Mouse (Mus musculus) cortical plate, adult 2 months (tissue): Measurements from ENCODE around the gene Zfp273. TPM values are rescaled to one million over a fixed set of nuclear protein-coding genes. Genes with fewer than 3 reads are reported as not detected.
A peak's percentile ranks its signal among the peaks of the same experiment; 100 is the strongest.
"Not testable (repeated sequence)": the region's sequence is repeated elsewhere in the genome, so short reads cannot be mapped to it uniquely, and the experiment has no call there.

ENCODE experiments used
- H3K27ac ChIP-seq: fragments of 200-500 bp; 2 replicates; pipeline ENCODE4 v1.5.1; 2012; ENCODE audit warnings: low read length, control low read depth, inconsistent platforms; ENCODE audit not compliant: insufficient read depth
- H3K4me1 ChIP-seq: fragments of 200-500 bp; 2 replicates; pipeline ENCODE4 v1.6.1; 2011; ENCODE audit warnings: low read length; ENCODE audit not compliant: control insufficient read depth, insufficient read depth
- H3K4me3 ChIP-seq: fragments of 200-500 bp; 2 replicates; pipeline ENCODE4 v1.5.1; 2011; ENCODE audit warnings: mild to moderate bottlenecking, low read length, control low read depth; ENCODE audit not compliant: insufficient read depth
- CTCF ChIP-seq: fragments of 200-500 bp; IDR thresholded peaks from 2 replicates; pipeline ENCODE4 v1.5.1; 2011; ENCODE audit warnings: mild to moderate bottlenecking, control low read depth, low read length; ENCODE audit not compliant: insufficient read depth; ENCODE audit errors: extremely low read depth
- POLR2A ChIP-seq: fragments of 200-500 bp; IDR thresholded peaks from 2 replicates; pipeline ENCODE4 v1.6.1; 2011; ENCODE audit warnings: mild to moderate bottlenecking, low read length, control low read depth; ENCODE audit not compliant: insufficient read depth; ENCODE audit errors: extremely low read depth
- polyA plus RNA-seq: library from polyadenylated mRNA; depleted of rRNA; stranded (reverse); fragments of >200 nt; gene quantifications from 2 replicates; pipeline ENCODE4 v1.2.3, GENCODE M21; 2012; rRNA removed

Gene Zfp273
- 4.4 and 5.8 TPM in 2 replicates for polyA plus RNA-seq

- TF ChIP-seq CTCF, result no peak
- TF ChIP-seq POLR2A, result peak; percentile 40; the same call in 1 of the 2 replicates
- peak within 1 kb of the TSS; percentile 85 for H3K27ac ChIP-seq
Observed at GRCm38 (mm10) chr13:67813710-67814660, at the start of gene Zfp273. Zfp273 (plus strand) TSS chr13:67813740.

DNA sequence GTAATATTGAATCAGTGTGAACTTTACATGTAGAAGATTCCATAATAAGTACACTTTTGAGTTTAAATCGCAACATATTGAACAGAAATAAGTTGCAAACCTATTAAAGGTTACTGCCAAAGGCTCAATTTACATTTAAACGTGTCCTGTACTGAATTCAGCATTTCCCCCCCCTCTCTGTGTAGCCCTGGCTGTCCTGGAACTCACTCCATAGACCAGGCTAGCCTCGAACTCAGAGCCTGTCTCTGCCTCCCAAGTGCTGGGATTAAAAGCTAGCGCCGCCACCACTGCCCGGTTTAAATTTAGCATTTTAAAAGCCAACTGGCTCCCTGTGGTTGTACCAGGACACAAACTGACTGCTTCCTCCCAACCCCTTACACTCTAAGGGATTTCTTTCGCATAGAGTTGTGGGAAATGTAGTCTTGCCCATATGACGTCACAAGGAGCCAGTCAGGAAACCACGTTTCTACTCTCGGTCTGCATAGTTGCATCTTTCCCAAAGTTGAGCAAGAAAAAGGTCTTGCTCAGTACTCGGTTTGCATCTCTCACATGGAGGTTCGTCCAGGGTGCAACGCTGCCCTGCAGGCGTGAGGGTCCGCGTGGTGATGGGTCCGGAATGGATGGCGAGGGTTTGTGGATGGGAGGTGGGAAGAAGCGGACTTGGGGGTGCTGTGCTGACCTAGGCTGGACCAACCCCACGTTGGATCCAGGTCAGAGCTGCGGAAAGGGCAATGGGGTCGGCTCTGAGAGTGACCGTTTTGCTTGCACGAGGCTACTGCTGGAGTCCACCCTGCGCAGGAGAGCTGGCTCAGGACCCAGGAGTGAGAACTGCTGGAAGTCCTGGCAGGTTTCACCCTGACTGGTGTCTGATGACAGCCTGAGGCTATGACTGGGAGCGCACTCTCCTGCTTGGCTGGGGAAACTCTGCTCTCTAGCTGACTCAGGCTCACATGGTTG is 34.0 kb upstream of the Zfp273 start, which contains the start of gene Zfp493:
Gene Zfp493, plus strand, starts transcription at position 429 of the 957 bp plus-strand sequence.
- Histone ChIP-seq H3K27ac (no peak within 1 kb of the TSS), H3K4me1 (no peaks in the 10 kb centered on the region), H3K4me3 (peak within 1 kb of the TSS; percentile 57)
- TF ChIP-seq CTCF (no peak), POLR2A (0 out of 2 replicates have a peak, but pooled peaks have one; percentile 38)

More at GRCm38 (mm10) chr13:67813710-67814660, at the start of gene Zfp273:
- H3K4me3 ChIP-seq, result peak within 1 kb of the TSS; percentile 95
- H3K4me1 ChIP-seq, result no peaks in the 10 kb centered on the region

GRCm38 (mm10) chr13:67791921-67792455 is 21.6 kb upstream of the Zfp273 start:
- H3K27ac ChIP-seq, result no peak overlapping the region
- no peaks in the 10 kb centered on the region for H3K4me1 ChIP-seq
- TF ChIP-seq POLR2A (no peak), CTCF (no peak)
- no peak overlapping the region for H3K4me3 ChIP-seq

GRCm38 (mm10) chr13:67798618-67799017 is 14.9 kb upstream of the Zfp273 start:
- H3K4me1 ChIP-seq, result no peaks in the 10 kb centered on the region
- H3K4me3 ChIP-seq, result no peak overlapping the region
- H3K27ac ChIP-seq, result no peak overlapping the region
- TF ChIP-seq CTCF (no peak), POLR2A (no peak)

DNA sequence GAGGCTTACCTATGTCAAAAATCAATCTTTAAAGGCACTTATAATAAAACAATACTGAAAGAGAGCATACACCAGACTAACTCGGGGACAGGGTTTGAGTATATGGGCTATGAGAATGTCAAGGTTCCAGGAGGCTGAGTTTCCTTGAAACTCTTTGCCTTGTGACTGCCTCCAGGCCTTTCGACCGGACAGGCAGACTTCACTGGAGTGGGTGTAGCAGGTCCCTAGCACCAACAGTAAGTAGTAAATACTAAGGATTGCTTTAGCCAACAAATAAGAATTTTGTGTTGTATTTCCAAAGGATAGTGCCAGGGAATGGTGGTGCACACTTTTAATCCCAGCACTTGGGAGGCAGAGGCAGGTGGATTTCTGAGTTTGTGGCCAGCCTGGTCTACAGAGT is 14.4 kb upstream of the Zfp273 start:
- H3K27ac ChIP-seq, H3K4me1 ChIP-seq, H3K4me3 ChIP-seq: not testable (repeated sequence)

GRCm38 (mm10) chr13:67811651-67812210 is 1.8 kb upstream of the Zfp273 start:
- TF ChIP-seq CTCF (no peak), POLR2A (no peak)
- H3K4me3 ChIP-seq, result no peak overlapping the region
- no peak overlapping the region for H3K27ac ChIP-seq
- no peaks in the 10 kb centered on the region for H3K4me1 ChIP-seq

GRCm38 (mm10) chr13:67812961-67813709 is 405 bp upstream of the Zfp273 start:
- Histone ChIP-seq H3K27ac (no peak overlapping the region), H3K4me1 (no peaks in the 10 kb centered on the region), H3K4me3 (peak overlapping the region; percentile 95; the same call in 1 of the 2 replicates)
- no peak for TF ChIP-seq CTCF

- Histone ChIP-seq H3K27ac (no peak overlapping the region), H3K4me3 (no peak overlapping the region), H3K4me1 (no peaks in the 10 kb centered on the region)
- TF ChIP-seq POLR2A (no peak), CTCF (no peak)
Observed at GRCm38 (mm10) chr13:67818636-67819035, 5.1 kb downstream of the Zfp273 start.
